Mouse (Mus musculus) heart, adult 2 months (tissue): ENCODE data around the gene Plppr3. TPM values are rescaled to one million over a fixed set of nuclear protein-coding genes. Genes with fewer than 3 reads are reported as not detected.

ENCODE experiments used
- DNase-seq, 2 experiments: peaks; one replicate each; pipeline ENCODE4 v3.0.0; 2021
- H3K27ac ChIP-seq: fragments of 200-600 bp; 2 replicates; pipeline ENCODE4 v1.8.1; 2022
- H3K27me3 ChIP-seq: fragments of 200-500 bp; 2 replicates; pipeline ENCODE4 v1.6.1; 2012; ENCODE audit warnings: mild to moderate bottlenecking, low read length, inconsistent platforms, mixed read lengths; ENCODE audit not compliant: control insufficient read depth, insufficient read depth
- H3K36me3 ChIP-seq: fragments of 200-500 bp; 2 replicates; pipeline ENCODE4 v1.6.1; 2012; ENCODE audit warnings: low read length, inconsistent platforms; ENCODE audit not compliant: control insufficient read depth, insufficient read depth
- H3K4me1 ChIP-seq: fragments of 200-500 bp; 2 replicates; pipeline ENCODE4 v1.6.1; 2011; ENCODE audit warnings: low read length; ENCODE audit not compliant: control insufficient read depth, insufficient read depth
- H3K4me3 ChIP-seq: fragments of 200-600 bp; 2 replicates; pipeline ENCODE4 v1.8.1; 2022
- H3K79me2 ChIP-seq: fragments of 200-500 bp; replicated peaks from 2 replicates; pipeline ENCODE4 v1.6.1; 2012; ENCODE audit warnings: mild to moderate bottlenecking, inconsistent platforms, low read length, moderate library complexity, mixed read lengths; ENCODE audit not compliant: control insufficient read depth, insufficient read depth
- H3K9ac ChIP-seq: fragments of 200-500 bp; 2 replicates; pipeline ENCODE4 v1.6.1; 2012; ENCODE audit warnings: low read depth, mild to moderate bottlenecking, control low read depth, inconsistent platforms, low read length, mixed read lengths
- CTCF ChIP-seq: fragments of 200-600 bp; IDR thresholded peaks from 2 replicates; pipeline ENCODE4 v1.8.1; 2022; ENCODE audit warnings: antibody characterized with exemption, mild to moderate bottlenecking, moderate library complexity
- EP300 ChIP-seq: fragments of 200-500 bp; IDR thresholded peaks from 2 replicates; pipeline ENCODE4 v1.6.1; 2011; ENCODE audit warnings: low read depth, low read length, control low read depth; ENCODE audit not compliant: insufficient read depth
- POLR2A ChIP-seq: fragments of 200-500 bp; IDR thresholded peaks from 2 replicates; pipeline ENCODE4 v1.6.1; 2011; ENCODE audit warnings: mild to moderate bottlenecking, low read depth, low read length, control low read depth; ENCODE audit not compliant: insufficient read depth
- WGBS: fragments of 180-500 bp; shearing (Covaris S2); methylation state at CpG from one replicate; pipeline ENCODE4 v1.1.7; 2018; 5-methylcytosine and 5-hydroxymethylcytosine counted together
- intact Hi-C: fragments of 180-260 bp; cut with DNase I; formaldehyde crosslinking; loops from one replicate; pipeline ENCODE4 v1.15.1; 2025
- microRNA-seq, 2 experiments: library from miRNA; unstranded; fragments of <30 nt; microRNA quantifications; one replicate each; pipeline ENCODE4 v1.2.0; 2021
- polyA plus RNA-seq: library from polyadenylated mRNA; depleted of rRNA; stranded (reverse); fragments of >200 nt; gene quantifications from 2 replicates; pipeline ENCODE4 v1.2.3, GENCODE M21; 2012; rRNA removed
- total RNA-seq, 2 experiments: library from RNA; stranded (reverse); gene quantifications; 2 replicates each; pipeline ENCODE4 v1.2.3; 2021

Gene Plppr3
- total and polyA plus RNA-seq, 3 experiments, result 0.20 to 0.80 (median 0.31) TPM

GRCm38 (mm10) chr10:79811736-79812637 lies 62.4 kb downstream of the Plppr3 start:
- H3K4me3 ChIP-seq, result no peak overlapping the region
- 0 out of 2 replicates have a peak, but pooled peaks cover 3% of the 10 kb centered on the region for H3K4me1 ChIP-seq
- 26% methylated on average over 15 of the region's 15 CpGs for WGBS
- no peaks in the 10 kb centered on the region for H3K27me3 ChIP-seq
- no peak overlapping the region for H3K27ac ChIP-seq
- intact Hi-C loops, result loop anchor here (1.0 to 5.0 kb wide), 2 partner anchors 19 to 1745 kb away; partner anchors contain the start of genes Aes and Palm
- DNase-seq, result peak; percentile 80 to 93
- TF ChIP-seq EP300 (peak; percentile 95), CTCF (peak; percentile 98; the same call in 1 of the 2 replicates), POLR2A (0 out of 2 replicates have a peak, but pooled peaks have one; percentile 17)
- no peaks in the 10 kb centered on the region for H3K79me2 ChIP-seq
- H3K36me3 ChIP-seq, result no peaks in the 10 kb centered on the region
- H3K9ac ChIP-seq, result no peak overlapping the region

Small RNA genes within 50 kb of the gene (microRNA-seq; reads per million reads assigned to microRNA genes)
- 0 to 1.1 reads per million in 2 experiments for gene Mir6910

Other genes starting within 250 kb of the Plppr3 start
Only the 30 nearest of the 34 such genes appear.
- not detected for gene Madcam1, start 210.1 kb downstream of the Plppr3 start, total RNA-seq
- not detected in 2 replicates for gene Madcam1, start 210.1 kb downstream of the Plppr3 start, polyA plus RNA-seq
- gene Tpgs1, start 205.3 kb downstream of the Plppr3 start, total RNA-seq, result 10 to 100 TPM; 16.5 to 18.8 TPM
- gene Tpgs1, start 205.3 kb downstream of the Plppr3 start, polyA plus RNA-seq, result 18.0 and 28.1 TPM in 2 replicates
- 100 to 1,000 TPM; 196 to 216 TPM for gene Cdc34, start 192.4 kb downstream of the Plppr3 start, total RNA-seq
- 352 and 397 TPM in 2 replicates for gene Cdc34, start 192.4 kb downstream of the Plppr3 start, polyA plus RNA-seq
- gene Gzmm, start 185.6 kb downstream of the Plppr3 start, total RNA-seq, result 1 to 10 TPM; 6.4 to 6.5 TPM
- gene Gzmm, start 185.6 kb downstream of the Plppr3 start, polyA plus RNA-seq, result 7.4 and 9.2 TPM in 2 replicates
- gene Bsg, start 170.1 kb downstream of the Plppr3 start, total RNA-seq, result 1,000 to 10,000 TPM; 1,364 to 1,491 TPM
- 1,570 and 1,684 TPM in 2 replicates for gene Bsg, start 170.1 kb downstream of the Plppr3 start, polyA plus RNA-seq
- 10 to 100 TPM; 17.0 to 17.5 TPM for gene Hcn2, start 158.0 kb downstream of the Plppr3 start, total RNA-seq
- 23.8 and 33.5 TPM in 2 replicates for gene Hcn2, start 158.0 kb downstream of the Plppr3 start, polyA plus RNA-seq
- gene Polrmt, start 128.1 kb downstream of the Plppr3 start, total RNA-seq, result 10 to 100 TPM; 42.2 to 44.7 TPM
- 47.0 and 52.3 TPM in 2 replicates for gene Polrmt, start 128.1 kb downstream of the Plppr3 start, polyA plus RNA-seq
- not detected for gene Fgf22, start 119.6 kb downstream of the Plppr3 start, total RNA-seq
- gene Fgf22, start 119.6 kb downstream of the Plppr3 start, polyA plus RNA-seq, result not detected in 2 replicates
- 10 to 100 TPM; 22.9 to 23.6 TPM for gene Rnf126, start 107.7 kb downstream of the Plppr3 start, total RNA-seq
- 41.4 and 48.0 TPM in 2 replicates for gene Rnf126, start 107.7 kb downstream of the Plppr3 start, polyA plus RNA-seq
- gene Fstl3, start 97.4 kb downstream of the Plppr3 start, total RNA-seq, result 1 to 10 TPM; 3.8 to 4.7 TPM
- gene Fstl3, start 97.4 kb downstream of the Plppr3 start, polyA plus RNA-seq, result 9.7 and 11.9 TPM in 2 replicates
- not detected for gene Prss57, start 83.7 kb downstream of the Plppr3 start, total RNA-seq
- gene Prss57, start 83.7 kb downstream of the Plppr3 start, polyA plus RNA-seq, result 0.08 and 0.20 TPM in 2 replicates
- gene Palm, start 81.1 kb downstream of the Plppr3 start, total RNA-seq, result 10 to 100 TPM; 51.4 to 55.6 TPM
- 31.4 and 36.6 TPM in 2 replicates for gene Palm, start 81.1 kb downstream of the Plppr3 start, polyA plus RNA-seq
- under 1 TPM; 0.50 to 0.52 TPM for gene Misp, start 53.6 kb downstream of the Plppr3 start, total RNA-seq
- gene Misp, start 53.6 kb downstream of the Plppr3 start, polyA plus RNA-seq, result 0.26 and 0.82 TPM in 2 replicates
- 10 to 100 TPM; 43.9 to 51.8 TPM for gene Ptbp1, start 20.2 kb downstream of the Plppr3 start, total RNA-seq
- gene Ptbp1, start 20.2 kb downstream of the Plppr3 start, polyA plus RNA-seq, result 47.5 and 52.6 TPM in 2 replicates
- gene Prtn3, start 158 bp downstream of the Plppr3 start, total RNA-seq, result 1 to 10 TPM in 1 of 2 experiments, under 1 TPM in 1; 0.55 to 1.2 TPM
- 0.84 TPM in 1 of 2 replicates, not detected in the other for gene Prtn3, start 158 bp downstream of the Plppr3 start, polyA plus RNA-seq
- not detected for gene Elane, start 11.6 kb upstream of the Plppr3 start, total RNA-seq
- 0.23 TPM in 1 of 2 replicates, not detected in the other for gene Elane, start 11.6 kb upstream of the Plppr3 start, polyA plus RNA-seq
- 10 to 100 TPM; 22.9 to 98.7 TPM for gene Cfd, start 16.2 kb upstream of the Plppr3 start, total RNA-seq
- 85.9 and 490 TPM in 2 replicates for gene Cfd, start 16.2 kb upstream of the Plppr3 start, polyA plus RNA-seq
- gene Med16, start 34.3 kb upstream of the Plppr3 start, total RNA-seq, result 10 to 100 TPM; 40.8 to 54.1 TPM
- 54.9 and 62.4 TPM in 2 replicates for gene Med16, start 34.3 kb upstream of the Plppr3 start, polyA plus RNA-seq
- not detected for gene Gm26602, start 36.2 kb upstream of the Plppr3 start, total RNA-seq
- not detected in 2 replicates for gene Gm26602, start 36.2 kb upstream of the Plppr3 start, polyA plus RNA-seq
- under 1 TPM; 0.10 to 0.25 TPM for gene Kiss1r, start 42.3 kb upstream of the Plppr3 start, total RNA-seq
- 0.79 and 1.5 TPM in 2 replicates for gene Kiss1r, start 42.3 kb upstream of the Plppr3 start, polyA plus RNA-seq
- 10 to 100 TPM; 82.4 to 85.6 TPM for gene R3hdm4, start 46.6 kb upstream of the Plppr3 start, total RNA-seq
- 119 and 123 TPM in 2 replicates for gene R3hdm4, start 46.6 kb upstream of the Plppr3 start, polyA plus RNA-seq
- 1 to 10 TPM; 1.3 to 1.5 TPM for gene Arid3a, start 52.4 kb upstream of the Plppr3 start, total RNA-seq
- 0.88 and 1.7 TPM in 2 replicates for gene Arid3a, start 52.4 kb upstream of the Plppr3 start, polyA plus RNA-seq
- 10 to 100 TPM; 27.8 to 29.4 TPM for gene Wdr18, start 85.5 kb upstream of the Plppr3 start, total RNA-seq
- 31.7 and 32.2 TPM in 2 replicates for gene Wdr18, start 85.5 kb upstream of the Plppr3 start, polyA plus RNA-seq
- under 1 TPM; 0.20 to 0.31 TPM for gene Grin3b, start 96.1 kb upstream of the Plppr3 start, total RNA-seq
- 0.20 and 0.29 TPM in 2 replicates for gene Grin3b, start 96.1 kb upstream of the Plppr3 start, polyA plus RNA-seq
- gene Tmem259, start 109.7 kb upstream of the Plppr3 start, total RNA-seq, result 100 to 1,000 TPM; 109 to 124 TPM
- 184 and 220 TPM in 2 replicates for gene Tmem259, start 109.7 kb upstream of the Plppr3 start, polyA plus RNA-seq
- 10 to 100 TPM; 30.2 to 39.3 TPM for gene Cnn2, start 114.0 kb upstream of the Plppr3 start, total RNA-seq
- gene Cnn2, start 114.0 kb upstream of the Plppr3 start, polyA plus RNA-seq, result 52.5 and 60.7 TPM in 2 replicates
- 1 to 10 TPM; 6.6 to 8.0 TPM for gene Abca7, start 121.9 kb upstream of the Plppr3 start, total RNA-seq
- 9.2 and 10.8 TPM in 2 replicates for gene Abca7, start 121.9 kb upstream of the Plppr3 start, polyA plus RNA-seq
- gene Arhgap45, start 142.0 kb upstream of the Plppr3 start, total RNA-seq, result 1 to 10 TPM; 3.5 to 5.1 TPM
- gene Arhgap45, start 142.0 kb upstream of the Plppr3 start, polyA plus RNA-seq, result 8.9 and 16.6 TPM in 2 replicates
- 10 to 100 TPM; 78.3 to 89.8 TPM for gene Polr2e, start 165.2 kb upstream of the Plppr3 start, total RNA-seq
- gene Polr2e, start 165.2 kb upstream of the Plppr3 start, polyA plus RNA-seq, result 182 and 194 TPM in 2 replicates
- 1,000 to 10,000 TPM in 1 of 2 experiments, 100 to 1,000 TPM in 1; 832 to 1,055 TPM for gene Gpx4, start 172.5 kb upstream of the Plppr3 start, total RNA-seq
- gene Gpx4, start 172.5 kb upstream of the Plppr3 start, polyA plus RNA-seq, result 860 and 993 TPM in 2 replicates